Mouse (Mus musculus): ENCODE measurements around the gene Tas1r3.
A peak's percentile ranks its signal among the peaks of the same experiment; 100 is the strongest.

Gene Tas1r3

DNA sequence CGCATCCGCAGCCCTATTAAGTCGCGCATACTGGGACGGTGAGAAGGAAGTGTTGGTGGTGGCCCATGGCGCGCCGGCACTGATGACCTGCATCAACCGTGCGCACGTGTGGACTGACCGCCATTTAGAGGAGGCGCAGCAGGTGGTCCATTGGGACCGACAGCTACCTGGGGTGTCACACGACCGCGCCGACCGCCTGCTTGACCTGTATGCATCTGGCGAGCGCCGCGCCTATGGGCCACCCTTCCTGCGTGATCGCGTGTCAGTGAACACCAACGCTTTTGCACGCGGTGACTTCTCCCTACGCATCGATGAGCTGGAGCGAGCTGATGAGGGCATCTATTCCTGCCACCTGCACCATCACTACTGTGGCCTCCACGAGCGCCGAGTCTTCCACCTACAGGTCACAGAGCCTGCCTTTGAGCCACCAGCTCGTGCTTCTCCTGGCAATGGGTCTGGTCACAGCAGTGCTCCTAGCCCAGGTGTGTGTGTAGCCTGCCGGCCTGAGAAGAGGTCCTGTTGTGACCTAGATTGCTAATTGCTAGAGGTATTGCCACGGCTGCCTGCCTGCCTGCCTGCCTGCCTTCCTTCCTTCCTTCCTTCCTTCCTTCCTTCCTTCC lies 21.4 kb downstream of the Tas1r3 start:
- peak; percentile 51 for DNase-seq (ENCODE audit: low read depth, low spot score)

DNA sequence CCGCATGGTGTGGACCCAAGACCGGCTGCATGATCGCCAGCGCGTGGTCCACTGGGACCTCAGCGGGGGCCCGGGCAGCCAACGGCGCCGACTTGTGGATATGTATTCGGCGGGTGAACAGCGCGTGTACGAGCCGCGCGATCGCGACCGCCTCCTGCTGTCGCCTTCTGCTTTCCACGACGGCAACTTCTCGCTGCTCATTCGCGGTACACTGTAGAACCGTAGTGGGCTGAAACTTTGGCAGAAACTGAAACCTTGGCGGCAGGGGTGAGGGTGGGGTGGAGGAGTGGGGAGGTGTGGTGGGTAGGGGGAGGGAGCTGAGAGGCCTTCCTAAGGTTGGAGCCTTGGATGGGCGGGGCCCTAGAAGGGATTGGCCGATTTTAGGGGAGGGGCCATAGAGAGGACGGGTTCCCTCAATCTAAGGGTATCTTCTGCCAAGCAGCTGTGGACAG lies 22.1 kb downstream of the Tas1r3 start:
- DNase-seq (ENCODE audit: low read depth, low spot score) = peak; percentile 91

DNA sequence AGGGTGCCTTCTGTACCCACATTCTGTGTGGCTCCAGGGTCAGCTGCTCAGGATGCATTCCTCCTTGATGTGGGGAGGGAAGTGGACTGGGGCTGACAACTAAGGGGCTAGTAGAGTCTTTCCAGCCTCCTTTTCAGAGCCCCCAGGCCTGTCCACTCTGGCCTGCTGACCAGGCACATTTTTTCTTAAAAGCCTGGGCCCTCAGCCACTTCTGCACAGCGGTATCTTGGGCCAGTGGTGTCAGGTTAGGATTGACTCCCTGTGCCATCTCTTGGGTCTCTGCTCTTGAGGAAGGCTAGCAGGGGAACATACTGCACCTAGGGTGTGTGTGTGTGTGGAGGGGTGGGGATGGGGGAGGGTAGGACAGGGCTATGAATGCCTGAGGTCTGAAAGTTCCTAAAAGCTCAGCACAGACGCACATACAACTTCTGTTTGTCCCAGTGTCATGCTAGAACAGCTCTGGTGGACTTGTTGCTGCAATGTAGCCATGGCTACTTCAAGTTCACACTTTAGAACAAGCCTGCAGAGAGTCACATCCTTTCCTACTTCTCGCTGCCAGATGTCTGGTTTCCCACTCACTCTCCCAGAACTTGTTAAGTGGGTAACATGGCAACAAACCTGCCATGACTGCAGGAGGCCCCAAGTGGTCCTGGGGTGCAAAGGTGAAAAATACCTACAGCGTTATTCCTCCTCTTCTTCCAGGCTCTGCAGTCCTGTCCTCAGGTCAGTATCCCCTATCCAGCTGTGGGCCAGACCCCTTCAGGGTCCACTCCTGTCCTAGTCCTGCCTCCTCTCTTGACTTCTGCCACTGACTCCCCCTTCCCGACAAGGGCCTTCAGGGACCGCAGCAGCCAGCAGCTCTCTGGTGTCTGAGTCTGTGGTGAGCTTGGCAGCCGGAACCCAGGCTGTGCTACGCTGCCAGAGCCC lies 22.8 kb downstream of the Tas1r3 start:
- DNase-seq (ENCODE audit: low read depth, low spot score) = no peak

DNA sequence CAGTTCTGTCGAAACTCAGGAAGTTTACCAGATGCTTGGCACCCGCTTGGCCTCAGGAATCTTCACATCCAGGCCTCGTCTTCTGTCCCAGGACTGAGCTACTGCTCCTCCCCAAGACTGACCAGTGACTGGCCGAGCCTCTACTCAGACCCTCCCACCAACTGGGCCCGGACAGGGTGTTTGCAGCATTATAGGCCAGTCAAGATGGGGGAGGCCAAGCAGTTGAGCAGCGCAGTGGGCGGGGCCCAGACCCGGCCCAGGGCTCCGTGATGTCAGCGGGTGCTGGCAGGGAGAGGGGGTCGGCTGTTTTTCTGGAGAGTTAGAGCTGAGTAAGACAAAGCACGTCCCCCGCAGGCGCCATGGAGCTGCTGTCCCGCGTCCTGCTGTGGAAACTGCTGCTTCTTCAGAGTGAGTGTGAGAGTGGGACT lies 23.7 kb downstream of the Tas1r3 start, which contains the start of gene Mxra8:
Mxra8 (plus strand) TSS at position 198 of the 428 bp plus-strand sequence.
- peak; percentile 73 for DNase-seq (ENCODE audit: low read depth, low spot score)

DNA sequence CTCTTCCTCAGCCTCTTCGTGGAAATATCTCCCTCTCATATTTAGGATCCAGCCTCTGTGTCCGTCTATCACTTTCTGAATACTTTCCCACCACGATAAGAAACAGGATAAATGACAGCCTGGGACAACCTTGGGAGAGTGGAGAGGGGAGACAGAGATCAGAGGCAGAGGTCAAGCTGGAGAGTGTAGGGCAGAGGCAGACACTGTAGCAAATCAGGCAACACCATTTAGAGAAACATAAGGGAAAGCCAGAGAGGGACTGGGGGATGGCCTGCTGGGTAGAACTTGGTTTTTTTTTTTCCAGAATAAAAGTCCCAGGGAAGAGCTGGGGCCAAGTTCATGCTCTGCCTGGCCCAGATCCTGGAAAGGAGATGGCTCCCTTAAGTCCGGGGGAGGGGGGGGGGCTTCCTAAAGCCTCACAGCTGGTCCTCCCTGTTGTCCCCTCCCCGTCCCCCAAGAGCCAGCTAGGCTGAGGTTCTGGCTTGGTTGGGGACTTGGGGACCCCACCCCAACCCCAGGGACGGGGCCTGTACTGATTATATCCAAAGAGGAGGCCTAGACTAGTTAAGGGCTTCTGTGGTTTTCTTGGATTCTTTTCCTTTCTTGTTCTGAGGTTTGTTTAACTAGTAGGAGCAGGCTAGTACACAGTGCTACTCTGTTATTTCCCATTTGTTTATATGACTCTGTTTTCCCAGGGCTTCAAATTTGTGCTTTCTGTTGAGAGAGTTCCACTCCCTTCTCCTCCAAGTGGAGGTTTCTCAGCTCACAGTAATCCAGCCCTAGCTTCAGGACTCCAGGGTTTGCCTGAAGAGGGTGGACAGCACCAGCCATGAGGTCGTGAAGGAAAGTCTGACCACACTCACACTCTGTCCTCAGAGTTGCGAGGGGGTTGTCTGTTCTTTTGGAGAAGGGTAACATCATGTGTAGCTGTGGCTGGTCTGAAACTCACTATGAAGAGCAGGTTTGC lies 24.7 kb downstream of the Tas1r3 start:
- DNase-seq (ENCODE audit: low read depth, low spot score) = no peak

DNA sequence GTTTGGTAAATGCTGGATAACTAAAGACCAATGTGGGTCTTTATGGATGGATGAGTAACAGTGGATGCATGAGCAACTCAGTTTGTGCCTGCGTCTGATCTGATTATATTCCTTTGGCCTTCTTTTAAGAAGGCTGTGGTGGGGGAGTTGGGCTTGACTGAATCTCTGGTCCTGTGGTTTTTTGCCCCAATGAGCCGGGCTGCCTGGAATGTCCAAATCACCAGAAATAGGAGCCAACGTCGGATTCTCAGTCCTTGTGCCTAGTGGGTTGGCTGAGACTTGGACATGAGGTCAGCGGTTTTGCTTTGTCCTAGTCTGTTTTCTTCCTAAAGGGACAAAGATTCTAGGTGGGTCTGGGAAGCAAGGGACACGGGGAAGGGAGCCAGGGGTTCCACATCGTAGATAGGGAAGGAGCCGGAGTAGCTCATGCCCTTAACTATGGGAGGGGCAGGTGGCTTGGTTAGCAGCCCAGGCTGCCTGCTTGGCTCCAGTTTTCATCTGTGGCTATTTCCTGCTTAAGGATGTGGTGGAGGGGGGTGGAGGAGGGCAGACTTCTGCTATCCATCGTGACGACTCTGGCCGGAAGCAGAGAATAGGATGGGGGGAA lies 25.7 kb downstream of the Tas1r3 start:
- DNase-seq (ENCODE audit: low read depth, low spot score) = no peak

DNA sequence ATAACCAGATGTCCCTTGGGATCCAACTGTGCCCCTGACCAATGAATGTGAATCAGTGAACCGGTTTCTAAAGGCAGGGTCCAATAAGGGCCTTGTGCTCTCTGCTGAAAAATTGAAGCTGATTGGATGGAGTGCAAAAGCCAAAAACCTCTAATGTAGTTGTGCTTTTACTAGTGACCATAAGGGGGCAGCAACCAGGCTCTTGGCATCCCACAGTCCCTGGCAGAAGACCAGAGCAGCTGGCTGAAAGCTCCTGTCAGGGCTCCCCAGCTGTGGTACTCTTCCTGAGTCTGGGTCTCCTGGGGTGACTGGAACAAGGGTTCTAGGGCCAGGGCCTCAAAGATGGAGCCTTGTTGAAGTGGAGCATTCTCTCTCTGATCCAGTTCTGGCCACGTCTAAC lies 29.3 kb downstream of the Tas1r3 start:
- DNase-seq (ENCODE audit: low read depth, low spot score) = peak; percentile 83

DNA sequence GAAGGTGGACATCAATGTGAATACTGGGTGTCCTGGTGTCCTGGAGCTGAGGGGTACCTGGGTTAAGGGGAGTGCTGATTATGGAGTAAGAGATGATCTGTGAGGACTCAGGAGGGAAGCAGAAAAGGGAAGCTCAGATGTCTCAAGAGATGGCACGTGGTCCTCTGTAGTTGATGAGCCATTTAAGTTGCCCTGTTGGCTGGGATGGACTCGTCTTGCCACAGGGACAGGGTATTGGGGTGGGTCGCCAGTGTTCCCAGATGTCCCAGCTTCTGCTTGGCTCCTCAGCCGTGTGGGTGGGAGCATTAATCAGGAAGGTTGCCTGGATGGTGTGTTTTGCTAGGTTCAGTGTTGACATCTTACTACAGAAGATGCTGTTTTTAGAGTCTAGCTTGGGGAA lies 29.9 kb downstream of the Tas1r3 start:
- no peak for DNase-seq (ENCODE audit: low read depth, low spot score)

DNA sequence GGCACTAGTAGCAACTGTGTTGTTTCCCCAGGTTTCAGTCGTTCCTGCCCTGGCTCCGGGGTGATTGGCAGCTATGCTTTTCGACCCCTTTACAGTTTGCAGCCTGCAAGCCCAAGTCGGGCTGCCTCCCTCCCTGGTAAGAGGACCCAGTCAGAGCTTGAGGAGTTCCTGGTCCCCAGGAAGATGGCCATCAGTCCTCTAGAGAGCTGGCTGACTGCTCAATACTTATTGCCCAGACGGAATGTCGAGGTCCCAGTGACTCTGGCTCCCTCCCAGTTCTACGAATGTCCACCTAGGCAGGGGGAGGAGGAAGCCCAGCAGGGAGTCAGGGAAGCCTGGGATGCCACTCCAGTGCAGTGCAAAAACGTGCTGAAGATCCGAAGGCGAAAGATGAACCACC lies 30.8 kb downstream of the Tas1r3 start:
- DNase-seq (ENCODE audit: low read depth, low spot score) = no peak

DNA sequence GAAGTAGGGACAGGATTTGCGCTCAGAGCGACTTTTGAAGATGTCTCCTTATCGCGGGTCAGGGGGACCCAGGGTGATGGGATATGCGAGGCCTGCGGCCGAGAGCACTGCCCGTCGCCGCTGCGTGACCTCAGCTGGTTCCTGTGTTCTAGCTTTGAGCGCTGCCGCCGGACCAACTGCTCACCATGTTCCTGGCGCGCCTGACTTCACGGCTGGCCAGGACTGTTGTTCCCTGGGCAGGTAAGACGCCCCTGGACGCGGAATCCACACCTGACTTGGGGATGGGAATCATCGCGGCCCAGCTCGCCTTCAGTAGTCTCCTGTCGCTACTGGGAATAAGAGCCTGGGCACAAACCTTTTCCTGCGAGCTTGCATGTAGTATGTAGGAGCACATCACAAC lies 31.3 kb downstream of the Tas1r3 start:
- no peak for DNase-seq (ENCODE audit: low read depth, low spot score)

DNA sequence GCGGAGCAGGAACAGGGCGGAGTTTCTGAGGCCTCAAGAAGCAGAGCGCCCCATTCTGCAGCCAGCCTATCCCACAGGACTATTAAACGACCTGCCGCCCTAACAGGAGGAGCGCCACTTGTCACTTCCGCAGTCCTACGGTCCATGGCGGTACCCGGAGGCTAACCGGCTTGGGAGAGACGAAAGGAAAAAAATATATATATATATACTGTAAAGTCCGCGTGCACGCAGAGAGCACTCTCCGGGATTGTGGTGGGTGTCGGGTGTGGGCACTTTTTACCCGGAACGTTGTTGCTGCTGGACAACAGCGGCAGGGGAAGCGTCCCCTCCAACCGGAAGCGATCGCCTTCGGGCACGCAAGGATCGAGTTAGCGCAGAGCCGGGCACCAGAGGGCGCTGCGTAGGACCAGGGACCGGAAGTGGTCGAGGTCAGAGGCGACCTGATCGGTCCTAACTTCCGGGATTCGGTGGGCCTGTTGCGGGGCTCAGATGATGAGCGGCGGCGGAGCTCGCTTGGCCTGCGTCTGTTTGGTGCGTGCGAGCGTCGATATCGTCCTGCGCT lies 31.9 kb downstream of the Tas1r3 start, which contains the start of gene Aurkaip1:
Aurkaip1 (plus strand) TSS at position 68 of the 562 bp plus-strand sequence.
- peak; percentile 97 for DNase-seq (ENCODE audit: low read depth, low spot score)

DNA sequence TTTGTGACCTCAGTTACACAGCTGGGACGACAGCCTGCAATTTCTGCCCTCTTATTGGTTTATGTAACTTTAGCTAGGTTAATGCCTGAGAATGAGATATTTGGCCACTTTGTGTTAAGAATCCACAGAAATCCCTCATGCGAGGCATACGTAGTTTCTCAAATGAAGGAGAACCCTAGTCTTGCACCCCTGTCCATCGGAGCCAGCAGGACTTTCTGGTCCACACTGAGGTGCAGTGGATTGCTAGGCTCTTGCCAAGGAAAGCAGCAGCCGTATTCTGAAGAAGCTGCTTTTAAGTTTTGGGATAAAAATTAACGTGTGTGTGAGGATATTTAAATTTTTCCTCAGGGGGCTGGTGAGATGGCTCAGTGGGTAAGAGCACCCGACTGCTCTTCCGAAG lies 32.6 kb downstream of the Tas1r3 start:
- DNase-seq (ENCODE audit: low read depth, low spot score) = no peak

DNA sequence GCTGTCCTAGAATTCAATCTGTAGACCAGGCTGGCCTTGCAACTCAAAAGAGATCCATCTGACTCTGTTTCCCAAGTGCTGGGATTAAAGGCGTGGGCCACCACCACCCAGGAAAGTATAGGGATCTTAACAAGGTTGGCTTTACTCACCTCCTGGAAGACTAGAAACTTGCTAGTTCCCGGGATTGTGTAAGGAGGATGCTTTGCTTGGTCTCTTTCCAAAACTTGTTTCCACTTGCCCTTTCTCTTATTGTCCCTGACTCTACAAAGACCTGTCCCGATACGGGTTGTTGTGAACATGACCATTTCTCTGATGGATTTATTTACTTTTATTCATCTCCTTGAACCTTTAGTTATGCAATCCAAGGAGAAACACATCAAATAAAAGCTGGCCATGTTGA lies 33.3 kb downstream of the Tas1r3 start:
- DNase-seq (ENCODE audit: low read depth, low spot score) = no peak

DNA sequence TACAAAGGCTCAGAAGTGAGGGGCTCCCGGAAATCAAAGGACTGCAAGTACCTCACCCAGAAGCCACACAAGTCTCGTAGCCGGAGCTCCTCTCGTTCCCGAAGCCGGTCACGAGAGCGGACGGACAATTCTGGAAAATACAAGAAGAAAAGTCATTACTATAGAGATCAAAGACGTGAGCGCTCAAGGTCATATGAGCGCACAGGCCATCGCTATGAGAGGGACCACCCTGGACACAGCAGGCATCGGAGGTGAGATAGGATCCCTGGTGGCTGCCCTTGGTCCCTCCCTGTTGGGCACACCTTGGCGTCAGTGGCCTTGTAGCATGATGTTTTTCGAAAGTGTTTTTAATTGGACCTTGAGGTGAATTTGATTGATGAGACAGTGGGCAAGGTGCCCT lies 39.7 kb downstream of the Tas1r3 start:
- no peak for DNase-seq (ENCODE audit: low read depth, low spot score)

DNA sequence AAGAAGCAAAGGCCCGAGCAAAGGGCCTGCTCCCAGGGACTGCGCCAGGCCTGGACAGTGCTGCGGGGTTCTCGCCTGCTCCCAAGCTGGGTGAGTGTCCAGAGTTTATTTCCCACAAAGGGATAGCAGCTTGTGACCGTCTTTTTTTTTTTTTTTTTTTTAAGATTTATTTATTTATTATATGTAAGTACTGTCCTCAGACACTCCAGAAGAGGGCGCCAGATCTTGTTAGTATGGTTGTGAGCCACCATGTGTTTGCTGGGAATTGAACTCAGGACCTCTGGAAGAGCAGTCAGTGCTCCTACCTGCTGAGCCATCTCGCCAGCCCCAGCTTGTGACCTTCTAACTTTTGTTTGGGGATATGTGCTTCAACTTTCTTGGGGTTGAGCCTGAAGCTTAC lies 42.1 kb downstream of the Tas1r3 start:
- DNase-seq (ENCODE audit: low read depth, low spot score) = peak; percentile 48

DNA sequence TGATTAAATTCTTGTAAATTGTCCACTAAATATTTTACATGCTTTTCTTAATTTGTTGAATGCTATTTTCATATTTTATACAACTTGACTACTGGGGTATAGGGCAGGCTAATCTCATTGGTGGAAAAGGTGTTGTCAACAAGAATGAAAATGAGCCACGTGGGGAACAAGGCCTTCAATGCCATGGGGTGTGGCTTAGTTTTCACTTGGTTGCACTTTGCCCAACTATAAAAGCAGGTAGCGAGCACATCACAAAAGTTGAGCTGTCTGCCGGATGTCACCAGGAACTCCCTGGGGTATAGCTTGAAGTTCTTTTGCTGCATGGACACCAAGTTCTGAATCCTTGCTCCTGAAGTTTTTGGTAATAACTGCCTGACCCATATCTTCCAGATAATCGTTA lies 45.6 kb downstream of the Tas1r3 start:
- DNase-seq (ENCODE audit: low read depth, low spot score) = no peak

DNA sequence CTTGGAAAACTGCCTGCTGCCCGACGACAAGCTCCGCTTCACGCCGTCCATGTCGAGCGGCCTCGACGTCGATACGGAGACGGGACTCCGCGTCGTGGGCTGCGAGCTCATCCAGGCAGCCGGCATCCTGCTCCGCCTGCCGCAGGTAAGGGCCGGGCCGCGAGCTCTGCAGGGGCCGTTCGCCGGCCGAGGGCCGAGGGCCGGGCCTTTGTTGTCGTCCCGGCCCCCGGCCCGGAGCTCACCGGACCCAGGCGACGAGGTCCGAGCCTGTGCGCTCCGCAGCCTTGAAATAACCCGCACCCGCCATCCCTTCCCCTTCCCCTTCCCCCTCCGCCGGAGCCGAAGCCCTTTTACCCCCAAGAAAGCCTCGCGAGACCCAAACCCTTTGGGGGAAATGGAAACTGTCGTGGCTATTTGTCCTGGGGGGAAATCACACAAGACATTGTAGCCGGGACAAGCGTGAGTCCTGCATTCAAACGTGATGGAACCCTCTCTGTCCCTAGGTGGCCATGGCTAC lies 50.4 kb downstream of the Tas1r3 start:
- DNase-seq (ENCODE audit: low read depth, low spot score) = peak; percentile 62

DNA sequence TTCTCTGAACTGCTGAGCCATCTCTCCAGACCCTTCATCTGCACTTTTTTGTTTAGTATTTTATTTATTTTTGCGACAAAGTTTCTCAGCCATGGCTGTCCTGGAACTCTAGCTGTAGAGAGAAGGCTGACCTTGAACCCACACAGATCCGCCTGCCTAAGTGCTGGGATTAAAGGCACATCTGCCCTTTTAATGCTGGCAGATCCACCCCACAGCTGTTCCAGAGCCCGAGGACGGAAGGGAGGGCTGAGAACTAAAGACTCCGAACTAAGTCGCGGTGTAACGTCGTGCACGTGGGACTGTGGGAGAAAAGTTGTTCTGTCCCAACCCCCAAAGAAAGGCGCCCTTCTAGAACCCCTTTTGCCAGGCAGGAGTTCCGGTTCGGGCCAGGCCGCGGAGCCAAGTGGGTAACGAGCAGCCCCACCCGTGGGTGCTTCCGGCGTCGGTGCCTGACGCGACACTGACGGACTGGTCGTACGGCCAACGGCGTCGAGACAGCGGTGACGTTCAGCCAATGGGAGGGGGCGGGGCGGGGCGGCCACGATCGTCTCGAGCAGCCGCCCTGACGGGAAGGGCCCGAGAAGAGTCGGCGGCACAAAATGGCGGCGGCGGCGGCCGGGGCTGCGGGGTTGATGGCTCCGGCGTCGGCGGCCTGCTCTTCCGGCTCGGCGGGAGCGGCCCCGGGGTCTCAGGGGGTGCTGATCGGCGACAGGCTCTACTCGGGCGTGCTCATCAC lies 51.1 kb downstream of the Tas1r3 start, which contains the start of gene Ccnl2:
Ccnl2 (plus strand) TSS at position 561 of the 736 bp plus-strand sequence.
- DNase-seq (ENCODE audit: low read depth, low spot score) = peak; percentile 96
